Mouse (Mus musculus) forebrain, postnatal 0 days (tissue): ENCODE measurements around the gene Rasgrf1. TPM values are rescaled to one million over a fixed set of nuclear protein-coding genes. Genes with fewer than 3 reads are reported as not detected.
A peak's percentile ranks its signal among the peaks of the same experiment; 100 is the strongest.

Experiments
- ATAC-seq: fragments of 200-750 bp; cut with Nextera tagmentation; 2 replicates; pipeline ENCODE4 v1.8.0; 2017; ENCODE audit warnings: mild to moderate bottlenecking, moderate library complexity
- DNase-seq: peaks from one replicate; pipeline ENCODE4 v3.0.0-alpha.2; 2015
- H3K27ac ChIP-seq: fragments of 300-500 bp; sonication (generic); 2 replicates; pipeline ENCODE4 v1.5.1; 2014; ENCODE audit warnings: low read depth, mild to moderate bottlenecking, antibody characterized with exemption, low read length, moderate library complexity, mixed read lengths
- H3K27me3 ChIP-seq: fragments of 300-500 bp; sonication (generic); 2 replicates; pipeline ENCODE4 v1.6.1; 2014; ENCODE audit warnings: mild to moderate bottlenecking, low read length, mixed read lengths; ENCODE audit not compliant: insufficient read depth
- H3K36me3 ChIP-seq: fragments of 300-500 bp; sonication (generic); 2 replicates; pipeline ENCODE4 v1.6.1; 2014; ENCODE audit warnings: mild to moderate bottlenecking, moderate library complexity; ENCODE audit not compliant: insufficient read depth
- H3K4me1 ChIP-seq: fragments of 300-500 bp; sonication (generic); 2 replicates; pipeline ENCODE4 v1.6.1; 2014; ENCODE audit warnings: antibody characterized with exemption; ENCODE audit not compliant: insufficient read depth
- H3K4me2 ChIP-seq: fragments of 300-500 bp; sonication (generic); 2 replicates; pipeline ENCODE4 v1.6.1; 2014; ENCODE audit warnings: low read depth, mild to moderate bottlenecking, moderate library complexity
- H3K4me3 ChIP-seq: fragments of 300-500 bp; sonication (generic); 2 replicates; pipeline ENCODE4 v1.5.1; 2014; ENCODE audit warnings: low read depth, low read length, mixed read lengths
- H3K9ac ChIP-seq: fragments of 300-500 bp; sonication (generic); 2 replicates; pipeline ENCODE4 v1.6.1; 2014; ENCODE audit warnings: mild to moderate bottlenecking
- H3K9me3 ChIP-seq: fragments of 300-500 bp; sonication (generic); 2 replicates; pipeline ENCODE4 v1.6.1; 2016; ENCODE audit warnings: low read length
- CTCF ChIP-seq: sonication (generic); IDR thresholded peaks from 2 replicates; pipeline ENCODE4 v1.5.1; 2016; ENCODE audit warnings: antibody characterized with exemption, control low read depth, low read depth
- whole genome bisulfite sequencing: fragments of 180-500 bp; shearing (Covaris S2); extraction: QIAGEN DNeasy Blood & Tissue Kit; methylation state at CpG from one replicate; pipeline ENCODE4 v1.1.7; 2014; 5-methylcytosine and 5-hydroxymethylcytosine counted together
- polyA plus RNA-seq: library from polyadenylated mRNA; unstranded; fragments of >200 nt; fragmentation: Nextera tagmentation; extraction: Ambion mirVana; gene quantifications from 2 replicates; pipeline ENCODE4 v1.2.1, GENCODE M21; 2015
- total RNA-seq: library from RNA; depleted of rRNA; stranded (reverse); fragments of >200 nt; gene quantifications from 2 replicates; pipeline ENCODE4 v1.2.3, GENCODE M21; 2014

Rasgrf1 gene
- total and polyA plus RNA-seq, 2 experiments from 2014 or later, result 19.3 to 33.2 TPM

GRCm38 (mm10) chr9:90053852-90054251, 144.1 kb downstream of the Rasgrf1 start, which contains the start of gene Ctsh:
Gene Ctsh (plus strand): TSS chr9:90054152.
- no peak for TF ChIP-seq CTCF
- ATAC-seq, result no peak
- Histone ChIP-seq H3K9ac (peak within 1 kb of the TSS; percentile 25; the same call in 1 of the 2 replicates), H3K4me1 (no peaks in the 10 kb centered on the region), H3K4me3 (peak within 1 kb of the TSS; percentile 26), H3K9me3 (no peaks in the 10 kb centered on the region), H3K27ac (no peak within 1 kb of the TSS), H3K36me3 (no peaks in the 10 kb centered on the region), H3K27me3 (0 out of 2 replicates have a peak, but pooled peaks cover 6% of the 10 kb centered on the region), H3K4me2 (peak within 1 kb of the TSS; percentile 52)
- no peak for DNase-seq
- 82% methylated on average over 2 of the region's 2 CpGs for WGBS

- WGBS, result 5% methylated on average over 37 of the region's 37 CpGs
- ATAC-seq, result peak; percentile 81
Measured at GRCm38 (mm10) chr9:90054371-90055145, 144.8 kb downstream of the Rasgrf1 start.

GRCm38 (mm10) chr9:90055409-90055808, 145.7 kb downstream of the Rasgrf1 start:
- WGBS, result 47% methylated on average over 5 of the region's 5 CpGs
- no peak overlapping the region for H3K4me2 ChIP-seq
- no peak overlapping the region for H3K4me3 ChIP-seq

More at GRCm38 (mm10) chr9:90054371-90055145, 144.8 kb downstream of the Rasgrf1 start:
- H3K36me3 ChIP-seq, result no peaks in the 10 kb centered on the region
- H3K4me2 ChIP-seq, result peak overlapping the region; percentile 52
- H3K4me3 ChIP-seq, result peak overlapping the region; percentile 26
- H3K4me1 ChIP-seq, result no peaks in the 10 kb centered on the region
- peak; percentile 46 for TF ChIP-seq CTCF
- H3K9ac ChIP-seq, result peak overlapping the region; percentile 25; the same call in 1 of the 2 replicates
- no peaks in the 10 kb centered on the region for H3K9me3 ChIP-seq
- H3K27ac ChIP-seq, result no peak overlapping the region
- DNase-seq, result no peak
- 0 out of 2 replicates have a peak, but pooled peaks cover 6% of the 10 kb centered on the region for H3K27me3 ChIP-seq

GRCm38 (mm10) chr9:90055911-90056310, 146.2 kb downstream of the Rasgrf1 start:
- no peak for TF ChIP-seq CTCF
- H3K4me3 ChIP-seq, result no peak overlapping the region
- H3K9me3 ChIP-seq, result no peaks in the 10 kb centered on the region
- H3K36me3 ChIP-seq, result no peaks in the 10 kb centered on the region
- 0 out of 2 replicates have a peak, but pooled peaks cover 6% of the 10 kb centered on the region for H3K27me3 ChIP-seq
- 82% methylated on average over 3 of the region's 3 CpGs for WGBS
- H3K4me1 ChIP-seq, result no peaks in the 10 kb centered on the region
- no peak for DNase-seq
- H3K9ac ChIP-seq, result no peak overlapping the region
- H3K4me2 ChIP-seq, result no peak overlapping the region
- ATAC-seq, result no peak
- H3K27ac ChIP-seq, result no peak overlapping the region

More at GRCm38 (mm10) chr9:90055409-90055808, 145.7 kb downstream of the Rasgrf1 start:
- Histone ChIP-seq H3K27me3 (0 out of 2 replicates have a peak, but pooled peaks cover 6% of the 10 kb centered on the region), H3K36me3 (no peaks in the 10 kb centered on the region), H3K4me1 (no peaks in the 10 kb centered on the region), H3K27ac (no peak overlapping the region), H3K9me3 (no peaks in the 10 kb centered on the region), H3K9ac (no peak overlapping the region)
- DNase-seq (no peak), ATAC-seq (no peak)
- TF ChIP-seq CTCF, result no peak

- DNase-seq (no peak), ATAC-seq (no peak)
- H3K9me3 ChIP-seq, result no peaks in the 10 kb centered on the region
- no peak overlapping the region for H3K9ac ChIP-seq
- no peaks in the 10 kb centered on the region for H3K36me3 ChIP-seq
- 0 out of 2 replicates have a peak, but pooled peaks cover 6% of the 10 kb centered on the region for H3K27me3 ChIP-seq
- no peak overlapping the region for H3K4me2 ChIP-seq
- no peaks in the 10 kb centered on the region for H3K4me1 ChIP-seq
- TF ChIP-seq CTCF, result no peak
- WGBS, result 81% methylated on average over 2 of the region's 2 CpGs
- no peak overlapping the region for H3K4me3 ChIP-seq
- H3K27ac ChIP-seq, result no peak overlapping the region
Measured at GRCm38 (mm10) chr9:90056716-90057115, 147.0 kb downstream of the Rasgrf1 start.

GRCm38 (mm10) chr9:90059828-90060573, 150.3 kb downstream of the Rasgrf1 start:
- ATAC-seq, result no peak

More at GRCm38 (mm10) chr9:90059828-90060573, 150.3 kb downstream of the Rasgrf1 start:
- Histone ChIP-seq H3K36me3 (no peaks in the 10 kb centered on the region), H3K4me3 (no peak overlapping the region), H3K27ac (no peak overlapping the region), H3K9ac (no peak overlapping the region), H3K9me3 (no peaks in the 10 kb centered on the region), H3K27me3 (0 out of 2 replicates have a peak, but pooled peaks cover under 1% of the 10 kb centered on the region), H3K4me1 (no peaks in the 10 kb centered on the region), H3K4me2 (no peak overlapping the region)
- no peak for TF ChIP-seq CTCF
- DNase-seq, result no peak
- 85% methylated on average over 9 of the region's 9 CpGs for WGBS
